Mouse (Mus musculus) heart, adult 18-20 months (tissue): ENCODE measurements around the gene Ddx21. TPM values are rescaled to one million over a fixed set of nuclear protein-coding genes. Genes with fewer than 3 reads are reported as not detected.

Experiments used
- total RNA-seq, 2 experiments: library from RNA; stranded (reverse); gene quantifications; 2 replicates each; pipeline ENCODE4 v1.2.3; 2021

The Ddx21 gene
- total RNA-seq, 2 experiments from 2014 or later = 30.9 to 31.8 TPM

Other genes starting within 250 kb of the Ddx21 start
- 100 to 1,000 TPM; 104 to 110 TPM for gene Hk1, start 222.4 kb downstream of the Ddx21 start, total RNA-seq
- not detected for gene Hkdc1, start 179.8 kb downstream of the Ddx21 start, total RNA-seq
- under 1 TPM; 0.21 to 0.37 TPM for gene 4930507D05Rik, start 152.8 kb downstream of the Ddx21 start, total RNA-seq
- 10 to 100 TPM; 37.2 to 40.7 TPM for gene Supv3l1, start 152.5 kb downstream of the Ddx21 start, total RNA-seq
- gene Vps26a, start 115.5 kb downstream of the Ddx21 start, total RNA-seq = 10 to 100 TPM; 43.8 to 49.8 TPM
- 10 to 100 TPM; 36.6 to 42.0 TPM for gene Srgn, start 74.8 kb downstream of the Ddx21 start, total RNA-seq
- 10 to 100 TPM; 43.9 to 44.2 TPM for gene Kif1bp, start 23.8 kb downstream of the Ddx21 start, total RNA-seq
- 10 to 100 TPM; 46.8 to 51.0 TPM for gene Ddx50, start 48.9 kb upstream of the Ddx21 start, total RNA-seq
- 1 to 10 TPM in 1 of 2 experiments, under 1 TPM in 1; 0.89 to 1.2 TPM for gene Stox1, start 123.8 kb upstream of the Ddx21 start, total RNA-seq
- 10 to 100 TPM; 36.3 to 41.5 TPM for gene Ccar1, start 190.0 kb upstream of the Ddx21 start, total RNA-seq